Mouse (Mus musculus) bone marrow, adult 2 months (tissue): ENCODE measurements around the gene Pdcd5.

Experiments used
- CTCF ChIP-seq: fragments of 200-500 bp; IDR thresholded peaks from 2 replicates; pipeline ENCODE4 v1.5.1; 2011; ENCODE audit warnings: low read length, control low read depth; ENCODE audit not compliant: control insufficient read depth, insufficient read depth
- POLR2A ChIP-seq: fragments of 200-500 bp; IDR thresholded peaks from 2 replicates; pipeline ENCODE4 v1.6.1; 2011; ENCODE audit warnings: low read depth, mild to moderate bottlenecking, control low read depth, low read length, borderline replicate concordance; ENCODE audit not compliant: control insufficient read depth

DNA sequence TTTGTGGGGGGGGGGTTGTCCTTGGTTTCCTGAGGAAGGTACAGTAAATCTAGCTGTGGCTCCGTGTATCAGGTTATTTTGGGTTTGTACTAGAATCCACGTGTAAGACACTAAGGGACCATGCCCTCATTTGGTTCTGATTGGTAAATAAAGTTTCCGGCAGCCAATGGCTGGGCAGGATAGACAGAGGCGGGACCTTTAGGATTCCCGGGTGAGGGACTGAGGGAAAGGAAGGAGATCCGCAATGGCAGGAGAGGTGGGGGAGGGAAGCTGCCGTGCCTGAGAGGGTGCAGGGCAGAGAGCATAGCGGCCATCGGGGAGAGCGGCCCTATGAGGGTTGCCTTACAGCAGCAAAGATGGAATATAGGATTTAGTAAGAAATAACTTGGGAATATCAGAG lies 39.9 kb upstream of the Pdcd5 start:
- TF ChIP-seq CTCF (no peak), POLR2A (no peak)
